Mouse (Mus musculus) midbrain, postnatal 0 days (tissue): Measurements from ENCODE around the gene Tmem52. TPM values are rescaled to one million over a fixed set of nuclear protein-coding genes. Genes with fewer than 3 reads are reported as not detected.

Experiments
- ATAC-seq: fragments of 200-750 bp; cut with Nextera tagmentation; 2 replicates; pipeline ENCODE4 v1.8.0; 2017; ENCODE audit warnings: moderate number of reproducible peaks, mild to moderate bottlenecking, moderate TSS enrichment, moderate library complexity; ENCODE audit not compliant: low FRiP score
- DNase-seq: peaks from one replicate; pipeline ENCODE4 v3.0.0-alpha.2; 2015; ENCODE audit warnings: low spot score
- H3K27ac ChIP-seq: fragments of 300-500 bp; sonication (generic); 2 replicates; pipeline ENCODE4 v1.5.1; 2014; ENCODE audit warnings: low read depth, mild to moderate bottlenecking, low read length, mixed read lengths
- H3K27me3 ChIP-seq: fragments of 300-500 bp; sonication (generic); 2 replicates; pipeline ENCODE4 v1.6.1; 2014; ENCODE audit warnings: low read length, control low read depth, mixed read lengths; ENCODE audit not compliant: insufficient read depth
- H3K36me3 ChIP-seq: fragments of 300-500 bp; sonication (generic); 2 replicates; pipeline ENCODE4 v1.6.1; 2014; ENCODE audit warnings: low read length, control low read depth, mixed read lengths; ENCODE audit not compliant: insufficient read depth
- H3K4me1 ChIP-seq: fragments of 300-500 bp; sonication (generic); 2 replicates; pipeline ENCODE4 v1.6.1; 2014; ENCODE audit warnings: mild to moderate bottlenecking, control low read depth, antibody characterized with exemption, low read length, mixed read lengths; ENCODE audit not compliant: insufficient read depth
- H3K4me2 ChIP-seq: fragments of 300-500 bp; sonication (generic); 2 replicates; pipeline ENCODE4 v1.6.1; 2014; ENCODE audit warnings: low read depth, mild to moderate bottlenecking, low read length, mixed read lengths; ENCODE audit not compliant: poor library complexity, severe bottlenecking
- H3K4me3 ChIP-seq: fragments of 300-500 bp; sonication (generic); 2 replicates; pipeline ENCODE4 v1.5.1; 2014; ENCODE audit warnings: low read depth, mild to moderate bottlenecking, low read length, moderate library complexity
- H3K9ac ChIP-seq: fragments of 300-500 bp; sonication (generic); replicated peaks from 2 replicates; pipeline ENCODE4 v1.6.1; 2014; ENCODE audit warnings: mild to moderate bottlenecking, low read length, moderate library complexity, mixed read lengths; ENCODE audit not compliant: poor library complexity, severe bottlenecking
- H3K9me3 ChIP-seq: fragments of 300-500 bp; sonication (generic); 2 replicates; pipeline ENCODE4 v1.6.1; 2016; ENCODE audit warnings: low read length, control low read depth
- CTCF ChIP-seq: IDR thresholded peaks from 2 replicates; pipeline ENCODE4 v1.5.1; 2016; ENCODE audit warnings: antibody characterized with exemption, mild to moderate bottlenecking
- WGBS: fragments of 180-500 bp; shearing (Covaris S2); extraction: QIAGEN DNeasy Blood & Tissue Kit; methylation state at CpG from one replicate; pipeline ENCODE4 v1.1.7; 2014; 5-methylcytosine and 5-hydroxymethylcytosine counted together
- polyA plus RNA-seq: library from polyadenylated mRNA; unstranded; fragments of >200 nt; fragmentation: Nextera tagmentation; extraction: Ambion mirVana; gene quantifications from 2 replicates; pipeline ENCODE4 v1.2.1, GENCODE M21; 2015
- total RNA-seq: library from RNA; depleted of rRNA; stranded (reverse); fragments of >200 nt; gene quantifications from 2 replicates; pipeline ENCODE4 v1.2.3, GENCODE M21; 2014

Gene Tmem52
- total and polyA plus RNA-seq, 2 experiments from 2014 or later = 0.33 to 1.5 TPM

DNA sequence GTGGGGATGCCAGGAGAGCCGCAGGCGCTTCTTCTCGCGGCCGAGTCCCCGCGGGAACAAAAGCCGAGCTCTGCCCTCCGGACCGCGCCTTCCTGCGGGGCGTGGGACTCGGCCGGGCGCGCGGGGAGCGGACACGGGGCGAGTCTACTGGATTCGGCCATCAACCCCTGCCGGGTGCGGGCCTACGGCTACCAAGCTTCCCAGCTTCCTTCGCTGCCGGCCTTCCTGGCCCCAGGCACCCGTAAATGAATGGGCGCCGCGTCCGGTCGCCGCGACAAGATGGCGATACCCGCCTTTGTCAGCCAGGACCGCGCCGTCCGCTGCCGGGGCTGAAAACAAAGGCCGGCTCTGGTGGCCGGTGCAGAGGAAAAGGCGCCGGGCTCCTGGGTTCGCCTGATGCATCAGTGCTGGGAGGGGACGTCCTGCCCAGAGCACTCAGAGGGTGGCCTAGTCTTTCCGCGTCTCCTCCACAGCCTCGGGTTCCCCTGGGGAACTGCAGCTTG lies 23.3 kb downstream of the Tmem52 start:
- ATAC-seq (peak; percentile 11; the same call in 1 of the 2 replicates), DNase-seq (peak; percentile 53)
- peak overlapping the region; percentile 82 for H3K4me3 ChIP-seq
- 0 out of 2 replicates have a peak, but pooled peaks have one; percentile 4 for TF ChIP-seq CTCF
- no peaks in the 10 kb centered on the region for H3K36me3 ChIP-seq
- H3K9me3 ChIP-seq = no peaks in the 10 kb centered on the region
- H3K27ac ChIP-seq = peak overlapping the region; percentile 93
- peak overlapping the region; percentile 72 for H3K4me2 ChIP-seq
- H3K4me1 ChIP-seq = peaks cover 12% of the 10 kb centered on the region
- no peaks in the 10 kb centered on the region for H3K27me3 ChIP-seq
- under 1% methylated on average over 44 of the region's 51 CpGs for WGBS
- H3K9ac ChIP-seq = peak overlapping the region; percentile 100

DNA sequence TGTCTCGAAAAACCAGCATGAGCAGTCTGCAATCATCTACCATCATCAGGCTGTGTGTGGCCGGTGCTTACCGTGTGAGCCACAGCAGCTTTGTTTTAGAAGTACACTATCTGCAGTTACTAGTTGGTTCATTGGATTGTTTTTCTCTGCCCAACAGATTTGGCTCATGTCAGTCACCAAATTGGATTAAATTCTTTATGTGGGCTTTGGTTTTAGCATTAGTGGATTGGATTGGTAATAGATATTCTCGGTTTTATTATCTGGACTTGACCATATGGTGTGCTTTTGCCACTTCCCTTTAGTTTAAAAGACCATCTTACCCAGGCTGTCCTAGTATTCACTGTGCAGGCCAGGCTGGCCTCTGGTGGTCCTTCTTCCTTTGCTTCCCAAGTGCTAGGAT lies 26.0 kb downstream of the Tmem52 start:
- DNase-seq (no peak), ATAC-seq (no peak)
- no peak overlapping the region for H3K27ac ChIP-seq
- H3K36me3 ChIP-seq = no peaks in the 10 kb centered on the region
- no peak for TF ChIP-seq CTCF
- no peak overlapping the region for H3K9ac ChIP-seq
- H3K9me3 ChIP-seq = no peaks in the 10 kb centered on the region
- peaks cover 12% of the 10 kb centered on the region for H3K4me1 ChIP-seq
- no peak overlapping the region for H3K4me3 ChIP-seq
- H3K4me2 ChIP-seq = peak overlapping the region; percentile 72; the same call in 1 of the 2 replicates
- no peaks in the 10 kb centered on the region for H3K27me3 ChIP-seq
- WGBS = 60% methylated on average over 4 of the region's 4 CpGs

- peaks cover 8% of the 10 kb centered on the region for H3K4me1 ChIP-seq
- no peaks in the 10 kb centered on the region for H3K9me3 ChIP-seq
- DNase-seq (no peak), ATAC-seq (no peak)
- H3K4me3 ChIP-seq = no peak overlapping the region
- no peak overlapping the region for H3K9ac ChIP-seq
- TF ChIP-seq CTCF = no peak
- no peak overlapping the region for H3K4me2 ChIP-seq
- H3K27ac ChIP-seq = no peak overlapping the region
- 85% methylated on average over 3 of the region's 3 CpGs for WGBS
- H3K27me3 ChIP-seq = no peaks in the 10 kb centered on the region
- H3K36me3 ChIP-seq = no peaks in the 10 kb centered on the region
Observed at GRCm38 (mm10) chr4:155497963-155498362, 29.0 kb downstream of the Tmem52 start.

DNA sequence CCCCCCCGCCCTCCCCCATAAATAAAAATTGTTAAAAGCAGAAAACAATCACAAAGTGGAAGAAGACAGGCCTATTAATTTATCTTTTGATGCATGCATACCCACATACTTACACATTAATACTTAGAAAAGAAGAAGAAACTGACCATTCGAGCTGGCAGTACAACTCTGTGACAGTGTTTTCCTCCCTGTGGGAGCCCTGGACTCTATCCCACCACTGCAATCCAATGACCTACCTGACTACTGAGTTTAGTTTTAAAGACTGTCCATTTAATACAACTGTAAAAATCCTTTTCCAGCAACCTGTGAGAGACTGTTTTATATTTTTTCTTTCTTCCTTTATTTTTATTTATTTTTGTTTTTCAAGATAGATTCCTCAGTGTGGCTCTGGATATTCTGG lies 32.2 kb downstream of the Tmem52 start:
- H3K9ac ChIP-seq = no peak overlapping the region
- H3K36me3 ChIP-seq = no peaks in the 10 kb centered on the region
- ATAC-seq (no peak), DNase-seq (no peak)
- H3K4me2 ChIP-seq = no peak overlapping the region
- H3K4me1 ChIP-seq = no peaks in the 10 kb centered on the region
- WGBS = 64% methylated on average over 2 of the region's 2 CpGs
- TF ChIP-seq CTCF = no peak
- H3K27me3 ChIP-seq = no peaks in the 10 kb centered on the region
- no peak overlapping the region for H3K27ac ChIP-seq
- no peaks in the 10 kb centered on the region for H3K9me3 ChIP-seq
- H3K4me3 ChIP-seq = no peak overlapping the region

DNA sequence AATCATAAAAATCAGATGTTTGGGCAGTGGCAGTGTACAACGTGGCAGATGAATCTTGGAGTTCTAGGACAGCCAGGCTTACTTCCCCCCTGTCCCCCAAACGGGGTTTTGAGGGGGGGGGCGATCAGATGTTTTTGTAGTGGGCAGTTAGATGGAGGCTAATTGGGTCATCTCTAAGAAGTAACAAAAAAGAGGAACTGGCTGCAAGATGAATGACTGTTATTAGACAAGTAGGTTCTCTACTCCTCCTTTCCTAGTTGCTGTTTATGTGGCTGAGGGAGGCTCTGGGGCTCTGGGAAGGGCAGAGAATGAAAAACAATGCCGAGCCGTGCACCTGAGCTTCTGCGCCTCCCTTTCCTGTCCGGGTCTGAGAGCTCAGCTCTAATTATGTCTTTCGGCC lies 36.2 kb downstream of the Tmem52 start:
- H3K4me1 ChIP-seq = no peaks in the 10 kb centered on the region
- no peak overlapping the region for H3K27ac ChIP-seq
- H3K27me3 ChIP-seq = no peaks in the 10 kb centered on the region
- no peak for TF ChIP-seq CTCF
- ATAC-seq (no peak), DNase-seq (no peak)
- H3K4me2 ChIP-seq = no peak overlapping the region
- H3K36me3 ChIP-seq = no peaks in the 10 kb centered on the region
- H3K4me3 ChIP-seq = no peak overlapping the region
- no peaks in the 10 kb centered on the region for H3K9me3 ChIP-seq
- H3K9ac ChIP-seq = no peak overlapping the region
- 76% methylated on average over 8 of the region's 8 CpGs for WGBS

- no peak overlapping the region for H3K4me2 ChIP-seq
- TF ChIP-seq CTCF = no peak
- H3K9me3 ChIP-seq = no peaks in the 10 kb centered on the region
- 82% methylated on average over 5 of the region's 5 CpGs for WGBS
- DNase-seq (no peak), ATAC-seq (no peak)
- H3K9ac ChIP-seq = no peak overlapping the region
- no peak overlapping the region for H3K4me3 ChIP-seq
- no peaks in the 10 kb centered on the region for H3K36me3 ChIP-seq
- H3K4me1 ChIP-seq = no peaks in the 10 kb centered on the region
- H3K27ac ChIP-seq = no peak overlapping the region
- no peaks in the 10 kb centered on the region for H3K27me3 ChIP-seq
Observed at GRCm38 (mm10) chr4:155505671-155506295, 36.9 kb downstream of the Tmem52 start.
